ENCODE assay signal across 29 mouse cellular contexts in the genomic region with DNA sequence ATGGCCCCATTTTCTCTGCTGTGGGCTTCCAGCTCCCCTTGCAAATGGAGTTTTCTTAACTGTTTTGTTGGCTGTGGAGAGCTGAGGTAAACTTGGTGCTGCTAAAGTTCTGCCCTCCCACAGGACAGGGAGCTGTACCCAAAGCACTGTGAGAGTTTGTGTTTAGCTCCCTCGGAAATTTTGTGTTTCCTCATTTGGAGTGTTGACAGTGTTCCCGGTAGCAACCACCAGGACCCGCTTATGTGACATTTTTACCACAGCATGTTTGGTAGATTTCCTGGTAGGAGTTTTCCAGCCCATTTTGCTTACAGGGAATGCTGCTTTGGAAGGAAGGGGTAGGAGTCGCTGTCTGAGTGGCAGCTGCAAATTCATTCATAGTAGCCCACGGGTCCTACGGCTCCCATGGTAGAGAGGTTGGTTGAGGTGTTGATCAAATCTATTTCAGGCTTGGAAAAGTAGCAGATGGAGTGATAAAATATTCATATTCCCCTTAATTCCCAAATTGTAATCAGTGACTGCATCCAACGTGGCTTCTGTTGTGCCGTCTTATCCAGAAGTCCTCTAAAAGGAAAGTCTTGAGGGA. TPM values are rescaled to one million over a fixed set of nuclear protein-coding genes. Genes with fewer than 3 reads are reported as not detected.
DNase-seq lines count a peak whose midpoint lies in the region; ATAC-seq and TF ChIP-seq lines count a peak whose summit lies in the region.
"Had no signal": no experiment of that assay in that cellular context is flagged by ENCODE, and none has a peak within 500 bp of the region (broad histone marks: within the 10 kb centered on the region; RNA-seq: fewer than 3 reads in every experiment).

No protein-coding gene starts in this region.

- H3K4me2 ChIP-seq in forebrain, embryonic 13.5 days: no peak overlapping the region
- no peak overlapping the region for H3K4me2 ChIP-seq in forebrain, embryonic 12.5 days
- H3K4me2 ChIP-seq: embryonic facial prominence, embryonic 12.5 days; heart, embryonic 13.5 days; hindbrain, embryonic 15.5 days; limb, embryonic 13.5 days; liver, embryonic 11.5 days; lung, embryonic 15.5 days; midbrain, embryonic 12.5 days; neural tube, embryonic 13.5 days had no signal

- DNase-seq in frontal cortex, postnatal 36 days (ENCODE audit: low spot score in 2 of 2): peak; percentile 22 to 30
- DNase-seq in frontal cortex, postnatal 14 days (ENCODE audit: low spot score in 2 of 2): no peak
- peak; percentile 25 to 32 for DNase-seq in layer of hippocampus, adult 2 months (ENCODE audit: low spot score in 2 of 2)
- no peak for DNase-seq in layer of hippocampus, adult 9-10 months (ENCODE audit: low spot score)
- peak; percentile 71 for DNase-seq in brain, adult 2 months (ENCODE audit: low read depth, low spot score)
- no peak for DNase-seq in embryo, embryonic 11 days
- DNase-seq: adrenal gland, adult 8-10 months; cerebellum, adult 11 months; cerebellum, adult 9-10 months; cerebellum, postnatal 36 days; gastrocnemius, postnatal 14 days; kidney, adult 11 months; kidney, postnatal 14 days; thymus, postnatal 14 days had no signal

- peak; percentile 33 for TF ChIP-seq CTCF in layer of hippocampus, adult 2 months (conservative IDR thresholded peaks at IDR 0.05)

- 0 out of 2 replicates have a peak, but pooled peaks cover 6% of the 10 kb centered on the region for H3K4me1 ChIP-seq in forebrain, embryonic 13.5 days
- no peaks in the 10 kb centered on the region for H3K4me1 ChIP-seq in forebrain, embryonic 12.5 days
- H3K4me1 ChIP-seq: embryonic facial prominence, embryonic 12.5 days; hindbrain, embryonic 10.5 days; hindbrain, embryonic 15.5 days; limb, embryonic 13.5 days; lung, embryonic 15.5 days; midbrain, embryonic 12.5 days; neural tube, embryonic 13.5 days had no signal

- ATAC-seq in forebrain, embryonic 13.5 days: peak; percentile 68; the same call in 1 of the 2 replicates
- ATAC-seq in forebrain, embryonic 12.5 days (ENCODE audit: low FRiP score): no peak
- ATAC-seq: activated CD4-positive, CD25-positive, alpha-beta regulatory T cell, adult 4 months; inflammation-experienced regulatory T-cells, adult 6 months had no signal

- no peak overlapping the region for H3K4me3 ChIP-seq in forebrain, embryonic 13.5 days
- no peak overlapping the region for H3K4me3 ChIP-seq in forebrain, embryonic 12.5 days (replicated peaks)
- H3K4me3 ChIP-seq in layer of hippocampus, adult 2 months: no peak overlapping the region
- H3K4me3 ChIP-seq: embryonic facial prominence, embryonic 12.5 days; heart, embryonic 13.5 days; hindbrain, embryonic 10.5 days; hindbrain, embryonic 15.5 days; limb, embryonic 13.5 days; lung, embryonic 15.5 days; midbrain, embryonic 12.5 days; neural tube, embryonic 13.5 days had no signal

- peaks cover 97% of the 10 kb centered on the region for H3K36me3 ChIP-seq in forebrain, embryonic 13.5 days (ENCODE audit: poor library complexity, severe bottlenecking)
- H3K36me3 ChIP-seq in forebrain, embryonic 12.5 days (replicated peaks): peaks cover 88% of the 10 kb centered on the region

- 87% methylated on average over 8 of the region's 8 CpGs for WGBS in forebrain, embryonic 13.5 days
- 87% methylated on average over 8 of the region's 8 CpGs for WGBS in forebrain, embryonic 12.5 days

- no peaks in the 10 kb centered on the region for H3K9me3 ChIP-seq in forebrain, embryonic 13.5 days (replicated peaks)
- no peaks in the 10 kb centered on the region for H3K9me3 ChIP-seq in forebrain, embryonic 12.5 days
- H3K9me3 ChIP-seq: embryonic facial prominence, embryonic 12.5 days; heart, embryonic 13.5 days; hindbrain, embryonic 15.5 days; limb, embryonic 13.5 days; lung, embryonic 15.5 days; midbrain, embryonic 12.5 days; neural tube, embryonic 13.5 days had no signal

- no peaks in the 10 kb centered on the region for H3K27me3 ChIP-seq in forebrain, embryonic 13.5 days
- no peaks in the 10 kb centered on the region for H3K27me3 ChIP-seq in forebrain, embryonic 12.5 days
- H3K27me3 ChIP-seq: CH12.LX; embryonic facial prominence, embryonic 12.5 days; heart, embryonic 13.5 days; hindbrain, embryonic 15.5 days; limb, embryonic 13.5 days; lung, embryonic 15.5 days; midbrain, embryonic 12.5 days; neural tube, embryonic 13.5 days had no signal

- H3K27ac ChIP-seq in forebrain, embryonic 13.5 days: no peak overlapping the region
- no peak overlapping the region for H3K27ac ChIP-seq in forebrain, embryonic 12.5 days
- no peak overlapping the region for H3K27ac ChIP-seq in layer of hippocampus, adult 2 months
- H3K27ac ChIP-seq: embryonic facial prominence, embryonic 12.5 days; heart, embryonic 13.5 days; hindbrain, embryonic 10.5 days; hindbrain, embryonic 15.5 days; limb, embryonic 13.5 days; lung, embryonic 15.5 days; midbrain, embryonic 12.5 days; neural tube, embryonic 13.5 days had no signal

- H3K9ac ChIP-seq in forebrain, embryonic 13.5 days: no peak overlapping the region
- no peak overlapping the region for H3K9ac ChIP-seq in forebrain, embryonic 12.5 days
- H3K9ac ChIP-seq: embryonic facial prominence, embryonic 12.5 days; heart, embryonic 13.5 days; hindbrain, embryonic 15.5 days; limb, embryonic 13.5 days; lung, embryonic 15.5 days; midbrain, embryonic 12.5 days; neural tube, embryonic 13.5 days had no signal

RNA-seq across cellular contexts. Expression of gene Fam120b, which starts 24.1 kb away (rescaled TPM):
- polyA plus RNA-seq in forebrain, embryonic 13.5 days (2015; fragmentation: Nextera tagmentation; extraction: Ambion mirVana): 37.1 and 42.2 TPM in 2 replicates
- polyA plus RNA-seq in forebrain, embryonic 12.5 days (2016; fragmentation: Nextera tagmentation; extraction: Ambion mirVana): 41.4 and 42.1 TPM in 2 replicates
- total RNA-seq in layer of hippocampus, adult 2 months (2021): 10 to 100 TPM; 49.0 to 49.2 TPM

RNA-seq across cellular contexts. Expression of gene Dll1, which starts 43.4 kb away (rescaled TPM):
- polyA plus RNA-seq in forebrain, embryonic 13.5 days (2015; fragmentation: Nextera tagmentation; extraction: Ambion mirVana): 57.4 and 65.5 TPM in 2 replicates
- 89.3 and 98.1 TPM in 2 replicates for polyA plus RNA-seq in forebrain, embryonic 12.5 days (2016; fragmentation: Nextera tagmentation; extraction: Ambion mirVana)
- total RNA-seq in layer of hippocampus, adult 2 months (2021): 10 to 100 TPM in 1 of 2 experiments, 1 to 10 TPM in 1; 8.8 to 14.0 TPM
- total RNA-seq: megakaryocyte progenitor cell, adult 5-6 weeks had no signal

Comparison
In these comparisons a context has a peak if more than half of its experiments do, and no peak if none do; other contexts are left out.
1. DNase-seq: peak in frontal cortex, postnatal 36 days (2 of 2), layer of hippocampus, adult 2 months (2 of 2) and brain, adult 2 months (single experiment); none in frontal cortex, postnatal 14 days (0 of 2), layer of hippocampus, adult 9-10 months (single experiment) and embryo, embryonic 11 days (single experiment).